Mouse (Mus musculus) B cell, adult 67 days (primary cell): ENCODE results near the gene Aldh1l1. TPM values are rescaled to one million over a fixed set of nuclear protein-coding genes. Genes with fewer than 3 reads are reported as not detected.

Source experiments
- total RNA-seq, 2 experiments: library from RNA; stranded (reverse); gene quantifications; 4 replicates each; pipeline ENCODE4 v1.2.4; 2023

Aldh1l1 gene
- not detected for total RNA-seq

DNA sequence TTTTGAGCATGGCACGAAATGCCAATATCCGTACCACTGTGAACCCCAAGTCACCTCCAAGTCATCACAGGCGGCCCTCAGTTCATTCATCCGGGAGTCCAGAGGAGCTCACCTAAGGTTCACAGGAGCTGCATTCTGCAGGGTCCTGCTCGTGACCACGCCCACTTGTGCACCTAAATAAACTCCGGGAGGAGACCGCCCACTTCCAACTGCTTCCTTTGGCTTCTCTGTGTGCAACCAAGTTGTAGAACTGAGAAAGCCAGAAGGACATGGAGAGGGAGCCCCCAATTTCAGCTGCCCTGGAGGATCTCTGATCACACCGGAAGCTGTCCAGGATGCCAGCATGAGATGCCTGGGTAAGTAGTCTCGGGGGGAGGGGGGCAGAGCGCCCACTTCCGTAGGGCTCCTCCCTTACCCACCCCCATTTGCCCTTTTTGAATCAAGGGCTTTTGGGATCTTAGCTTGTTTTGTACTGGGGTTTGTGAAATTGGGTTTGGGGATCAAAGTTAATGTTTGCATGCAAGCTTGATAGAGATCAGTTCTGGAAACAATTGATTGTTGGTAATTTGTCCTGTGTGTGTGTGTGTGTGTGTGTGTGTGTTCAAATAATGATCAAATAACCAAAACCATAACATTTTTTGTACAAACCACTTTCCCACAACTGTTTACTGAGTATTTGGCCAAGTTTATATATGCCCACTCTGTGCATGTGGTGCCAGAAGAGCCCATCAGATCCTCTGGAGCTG is at the start of gene Aldh1l1:
Gene Aldh1l1, plus strand, starts transcription at position 252 of the 746 bp plus-strand sequence.

DNA sequence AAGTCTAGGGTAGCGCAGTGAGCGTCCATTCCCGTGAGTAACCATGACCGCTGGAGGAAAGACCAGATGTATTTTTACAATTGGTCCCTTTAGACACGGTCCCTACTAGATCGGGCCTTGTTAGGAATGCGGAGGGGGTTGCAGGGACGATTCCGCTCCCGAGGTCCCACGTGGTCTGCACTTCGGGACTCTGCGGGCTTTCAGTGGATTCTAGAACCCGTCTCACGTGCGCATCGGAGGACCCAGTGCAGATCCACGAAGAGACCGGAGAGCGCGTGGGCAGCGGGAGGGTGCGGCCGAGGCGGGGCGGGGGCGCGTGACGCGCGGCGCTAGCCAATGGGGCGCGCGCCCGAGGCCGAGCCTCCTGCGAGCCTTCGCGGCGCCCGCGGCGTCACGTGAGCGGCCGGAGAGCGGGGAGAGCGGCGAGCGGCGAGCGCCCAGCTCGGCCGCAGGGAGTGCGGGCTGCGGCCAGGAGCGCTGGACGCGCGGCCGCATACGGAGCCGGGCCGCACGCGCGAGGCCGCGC is 24.0 kb upstream of the Aldh1l1 start, which contains the start of gene Klf15:
Gene Klf15, plus strand, starts transcription at position 396 of the 526 bp plus-strand sequence.

DNA sequence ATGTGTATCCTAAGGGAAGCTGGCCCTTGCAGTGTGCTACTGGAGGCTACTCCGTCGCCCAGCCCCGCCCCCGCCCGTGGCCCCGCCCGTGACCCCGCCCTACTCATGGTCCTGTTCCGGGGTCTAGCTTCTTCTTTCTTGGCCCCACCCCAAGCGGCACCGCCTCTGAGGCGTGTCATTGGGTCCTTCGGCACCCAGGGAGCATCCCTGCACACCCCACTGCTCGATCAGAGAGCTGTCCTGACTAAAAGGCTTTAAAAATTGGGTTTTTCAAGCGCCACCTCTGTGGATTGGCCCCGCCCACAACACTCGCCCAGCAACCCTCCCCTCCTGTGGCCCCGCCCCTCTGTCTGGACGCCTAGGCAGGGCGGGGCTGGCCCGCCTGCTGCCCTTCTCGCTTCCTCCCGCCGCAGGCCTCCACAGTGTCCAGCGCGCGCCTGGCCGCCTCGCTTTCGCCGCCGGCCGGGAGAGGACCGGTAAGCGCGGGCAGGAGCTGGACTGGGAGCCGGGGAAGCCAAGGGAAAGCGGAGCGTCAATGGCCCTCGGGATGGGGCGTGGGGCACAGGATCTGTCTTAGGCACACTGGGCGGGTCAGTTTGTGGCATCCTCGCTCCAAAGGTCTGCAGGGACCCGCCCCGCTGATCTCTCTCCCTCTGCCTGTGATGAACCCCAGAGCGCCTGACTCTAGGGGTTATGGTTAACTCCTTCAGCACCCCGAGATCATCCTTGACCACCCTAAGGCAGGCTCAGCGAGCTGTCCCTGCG is 118.5 kb downstream of the Aldh1l1 start, which contains the start of gene Slc41a3:
Gene Slc41a3, plus strand, starts transcription at position 193 of the 765 bp plus-strand sequence.

Other genes starting within 250 kb of the Aldh1l1 start
- not detected for gene Vmn1r54, start 240.1 kb upstream of the Aldh1l1 start, total RNA-seq
- not detected for gene BC048671, start 185.2 kb upstream of the Aldh1l1 start, total RNA-seq
- not detected for gene Chst13, start 161.2 kb upstream of the Aldh1l1 start, total RNA-seq
- gene Uroc1, start 153.1 kb upstream of the Aldh1l1 start, total RNA-seq: not detected
- gene Zxdc, start 116.9 kb upstream of the Aldh1l1 start, total RNA-seq: 10 to 100 TPM; 30.2 to 32.8 TPM
- not detected for gene Cfap100, start 57.6 kb upstream of the Aldh1l1 start, total RNA-seq
- gene Klf15, start 23.9 kb upstream of the Aldh1l1 start, total RNA-seq: not detected
- 1 to 10 TPM; 4.8 to 5.2 TPM for gene Slc41a3, start 118.3 kb downstream of the Aldh1l1 start, total RNA-seq